8 mouse cellular contexts compared by ENCODE assay signal in genomic region chr1:191435359-191435758, GRCm38 (mm10). TPM values are rescaled to one million over a fixed set of nuclear protein-coding genes. Genes with fewer than 3 reads are reported as not detected.
DNase-seq lines count a peak whose midpoint lies in the region.

No protein-coding gene starts in this region.

- H3K27ac ChIP-seq in brown adipose tissue, adult 24 weeks (replicated peaks; ENCODE audit: low read depth, low read length), result peak overlapping the region; percentile 24

- peaks cover 29% of the 10 kb centered on the region for H3K4me1 ChIP-seq in brown adipose tissue, adult 24 weeks (ENCODE audit: control insufficient read depth, insufficient read depth, insufficient read length, low read length)

- DNase-seq in adrenal gland, adult 2 months, result peak; percentile 42
- DNase-seq in adrenal gland, postnatal 4 days (ENCODE audit: low spot score in 2 of 2), result no peak
- peak; percentile 69 for DNase-seq in gastrocnemius, postnatal 25 days
- DNase-seq in kidney, adult 9 months, result peak; percentile 88
- peak; percentile 90 to 93 for DNase-seq in lung, adult 18-20 months
- DNase-seq in right cerebral cortex, adult 18-20 months, result peak; percentile 67
- no peak for DNase-seq in embryo, embryonic 9.5 days (ENCODE audit: extremely low spot score)

- H3K4me3 ChIP-seq in brown adipose tissue, adult 24 weeks (ENCODE audit: insufficient read depth, low read depth, low read length), result no peak overlapping the region

RNA-seq across cellular contexts. Expression of gene Ppp2r5a, which starts 32.3 kb away (rescaled TPM):
- 100 to 1,000 TPM; 212 to 218 TPM for total RNA-seq in adrenal gland, adult 2 months (2021)
- 93.3 and 162 TPM in 2 replicates for polyA plus RNA-seq in adrenal gland, adult 2 months (2012; rRNA removed)
- 100 to 1,000 TPM; 105 to 107 TPM for total RNA-seq in adrenal gland, postnatal 4 days (2021)
- 895 and 923 TPM in 2 replicates for polyA plus RNA-seq in brown adipose tissue, adult 24 weeks (2012; ENCODE audit: insufficient read depth, insufficient read length, missing spikeins)
- 10 to 100 TPM; 72.6 to 78.7 TPM for total RNA-seq in gastrocnemius, postnatal 25 days (2021)

Comparison
In these comparisons a context has a peak if more than half of its experiments do, and no peak if none do; other contexts are left out.
1. DNase-seq: peak in adrenal gland, adult 2 months (single experiment), gastrocnemius, postnatal 25 days (single experiment), kidney, adult 9 months (single experiment), lung, adult 18-20 months (2 of 2) and right cerebral cortex, adult 18-20 months (single experiment); none in adrenal gland, postnatal 4 days (0 of 2) and embryo, embryonic 9.5 days (single experiment).